Mouse (Mus musculus): ENCODE measurements around the gene Hap1. TPM values are rescaled to one million over a fixed set of nuclear protein-coding genes. Genes with fewer than 3 reads are reported as not detected.
A peak's percentile ranks its signal among the peaks of the same experiment; 100 is the strongest.

The Hap1 gene
- polyA plus RNA-seq (2015; fragmentation: Nextera tagmentation; extraction: Ambion mirVana) = 72.3 and 164 TPM in 2 replicates

- H3K4me1 ChIP-seq (replicated peaks; ENCODE audit: control insufficient read depth, insufficient read depth, low read length) = peaks cover 12% of the 10 kb centered on the region
- WGBS = 1% methylated on average over 49 of the region's 49 CpGs
- peak; percentile 72 for ATAC-seq
Measured at GRCm38 (mm10) chr11:100355972-100356818, at the start of gene Hap1. Hap1 (minus strand) TSS chr11:100356128.

GRCm38 (mm10) chr11:100404456-100405074 is 48.6 kb upstream of the Hap1 start:
- Histone ChIP-seq H3K9me3 (ENCODE audit: control insufficient read depth, low read length) (no peaks in the 10 kb centered on the region), H3K9ac (replicated peaks; ENCODE audit: low read depth, low read length) (no peak overlapping the region), H3K4me2 (ENCODE audit: low read length) (no peak overlapping the region), H3K27me3 (replicated peaks; ENCODE audit: control insufficient read depth, insufficient read depth, low read length) (peaks cover 3% of the 10 kb centered on the region; the same call in 1 of the 2 replicates), H3K36me3 (ENCODE audit: control insufficient read depth, insufficient read depth) (no peaks in the 10 kb centered on the region), H3K4me3 (replicated peaks; ENCODE audit: low read length) (no peak overlapping the region), H3K27ac (ENCODE audit: low read length) (no peak overlapping the region), H3K4me1 (replicated peaks; ENCODE audit: control insufficient read depth, insufficient read depth, low read length) (peaks cover 5% of the 10 kb centered on the region)
- ATAC-seq = no peak
- WGBS = 95% methylated on average over 3 of the region's 3 CpGs

More at GRCm38 (mm10) chr11:100355972-100356818, at the start of gene Hap1:
- H3K27ac ChIP-seq (ENCODE audit: low read length) = peak within 1 kb of the TSS; percentile 27; the same call in 1 of the 2 replicates
- peak within 1 kb of the TSS; percentile 71 for H3K9ac ChIP-seq (replicated peaks; ENCODE audit: low read depth, low read length)
- peaks cover 4% of the 10 kb centered on the region; the same call in 1 of the 2 replicates for H3K27me3 ChIP-seq (replicated peaks; ENCODE audit: control insufficient read depth, insufficient read depth, low read length)
- no peaks in the 10 kb centered on the region for H3K36me3 ChIP-seq (ENCODE audit: control insufficient read depth, insufficient read depth)
- H3K4me3 ChIP-seq (replicated peaks; ENCODE audit: low read length) = peak within 1 kb of the TSS; percentile 63
- peak within 1 kb of the TSS; percentile 100 for H3K4me2 ChIP-seq (ENCODE audit: low read length)
- no peaks in the 10 kb centered on the region for H3K9me3 ChIP-seq (ENCODE audit: control insufficient read depth, low read length)

GRCm38 (mm10) chr11:100403445-100404134 is 47.7 kb upstream of the Hap1 start:
- H3K4me2 ChIP-seq (ENCODE audit: low read length) = no peak overlapping the region
- 72% methylated on average over 10 of the region's 10 CpGs for WGBS
- H3K27me3 ChIP-seq (replicated peaks; ENCODE audit: control insufficient read depth, insufficient read depth, low read length) = peaks cover 3% of the 10 kb centered on the region; the same call in 1 of the 2 replicates
- no peak overlapping the region for H3K4me3 ChIP-seq (replicated peaks; ENCODE audit: low read length)
- no peaks in the 10 kb centered on the region for H3K9me3 ChIP-seq (ENCODE audit: control insufficient read depth, low read length)
- no peak overlapping the region for H3K27ac ChIP-seq (ENCODE audit: low read length)
- no peaks in the 10 kb centered on the region for H3K36me3 ChIP-seq (ENCODE audit: control insufficient read depth, insufficient read depth)
- no peak overlapping the region for H3K9ac ChIP-seq (replicated peaks; ENCODE audit: low read depth, low read length)
- peaks cover 5% of the 10 kb centered on the region for H3K4me1 ChIP-seq (replicated peaks; ENCODE audit: control insufficient read depth, insufficient read depth, low read length)
- ATAC-seq = no peak

DNA sequence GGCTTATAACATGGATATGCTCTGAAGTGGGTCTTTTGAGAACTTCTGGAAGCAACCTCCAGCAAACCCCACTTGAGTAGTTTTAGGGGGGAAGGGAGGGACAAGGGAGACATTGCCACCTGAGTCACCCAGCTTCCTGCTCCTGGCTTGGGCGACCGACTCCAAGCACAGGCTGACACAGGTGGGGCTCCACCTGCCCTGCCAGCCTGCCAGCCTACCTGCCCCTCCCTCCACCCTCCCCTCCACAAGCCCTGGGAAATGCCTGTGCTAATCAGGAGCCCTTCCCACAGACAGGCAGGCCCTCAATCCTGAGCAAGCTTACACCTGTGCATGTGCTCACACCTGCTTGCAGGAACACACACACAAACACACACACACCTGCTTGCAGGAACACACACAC is 46.8 kb upstream of the Hap1 start:
- Histone ChIP-seq H3K9me3 (ENCODE audit: control insufficient read depth, low read length) (no peaks in the 10 kb centered on the region), H3K27ac (ENCODE audit: low read length) (no peak overlapping the region), H3K9ac (replicated peaks; ENCODE audit: low read depth, low read length) (no peak overlapping the region), H3K4me1 (replicated peaks; ENCODE audit: control insufficient read depth, insufficient read depth, low read length) (peaks cover 8% of the 10 kb centered on the region), H3K36me3 (ENCODE audit: control insufficient read depth, insufficient read depth) (no peaks in the 10 kb centered on the region), H3K27me3 (replicated peaks; ENCODE audit: control insufficient read depth, insufficient read depth, low read length) (peaks cover 3% of the 10 kb centered on the region; the same call in 1 of the 2 replicates), H3K4me2 (ENCODE audit: low read length) (no peak overlapping the region), H3K4me3 (replicated peaks; ENCODE audit: low read length) (no peak overlapping the region)
- ATAC-seq = no peak
- 79% methylated on average over 2 of the region's 2 CpGs for WGBS

DNA sequence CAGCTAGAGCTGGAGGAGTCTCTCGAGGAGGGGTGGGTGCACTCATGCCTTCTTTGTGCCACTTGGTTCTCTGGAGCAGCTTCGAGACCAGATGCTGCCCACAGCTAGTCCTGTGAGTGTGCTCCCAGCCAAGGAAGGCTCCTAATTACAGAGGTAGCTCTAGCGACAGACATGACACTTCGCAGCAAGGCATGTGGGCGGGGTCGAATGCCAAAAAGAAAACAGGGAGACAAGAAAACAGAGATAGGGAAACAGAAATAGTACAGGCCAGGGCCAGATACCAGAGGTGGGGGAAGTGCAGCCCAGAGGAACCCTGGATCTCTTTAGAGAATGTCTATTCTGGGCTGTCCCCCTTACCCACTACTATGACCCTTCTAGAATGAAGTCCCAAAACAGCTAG is 46.3 kb upstream of the Hap1 start:
- ATAC-seq = no peak
- Histone ChIP-seq H3K27ac (ENCODE audit: low read length) (no peak overlapping the region), H3K27me3 (replicated peaks; ENCODE audit: control insufficient read depth, insufficient read depth, low read length) (peaks cover 3% of the 10 kb centered on the region; the same call in 1 of the 2 replicates), H3K4me3 (replicated peaks; ENCODE audit: low read length) (no peak overlapping the region), H3K4me2 (ENCODE audit: low read length) (no peak overlapping the region), H3K9ac (replicated peaks; ENCODE audit: low read depth, low read length) (no peak overlapping the region), H3K4me1 (replicated peaks; ENCODE audit: control insufficient read depth, insufficient read depth, low read length) (peaks cover 8% of the 10 kb centered on the region), H3K9me3 (ENCODE audit: control insufficient read depth, low read length) (no peaks in the 10 kb centered on the region), H3K36me3 (ENCODE audit: control insufficient read depth, insufficient read depth) (no peaks in the 10 kb centered on the region)
- 37% methylated on average over 6 of the region's 6 CpGs for WGBS

DNA sequence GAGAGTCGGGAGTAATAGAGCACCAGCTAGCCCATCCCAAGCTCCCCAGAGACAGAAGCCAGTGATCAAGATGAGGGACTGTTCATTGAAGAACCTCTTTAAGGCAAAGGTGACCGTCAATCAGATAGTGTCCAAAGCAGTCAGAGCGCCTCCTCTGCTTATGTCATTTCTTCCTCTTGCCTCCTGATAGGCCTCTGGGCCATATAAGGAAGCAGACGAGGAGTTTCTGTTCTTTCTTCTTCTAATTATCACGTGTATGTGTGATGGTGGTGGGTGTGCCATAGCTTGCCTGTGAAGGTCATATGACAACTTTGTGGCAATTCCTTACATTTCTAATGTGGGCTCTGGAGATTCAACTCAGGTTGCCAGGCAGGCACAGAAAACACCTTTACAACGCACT is 44.9 kb upstream of the Hap1 start:
- Histone ChIP-seq H3K27me3 (replicated peaks; ENCODE audit: control insufficient read depth, insufficient read depth, low read length) (peaks cover 3% of the 10 kb centered on the region; the same call in 1 of the 2 replicates), H3K4me1 (replicated peaks; ENCODE audit: control insufficient read depth, insufficient read depth, low read length) (peaks cover 17% of the 10 kb centered on the region), H3K27ac (ENCODE audit: low read length) (no peak overlapping the region), H3K9ac (replicated peaks; ENCODE audit: low read depth, low read length) (no peak overlapping the region), H3K9me3 (ENCODE audit: control insufficient read depth, low read length) (no peaks in the 10 kb centered on the region), H3K4me2 (ENCODE audit: low read length) (no peak overlapping the region), H3K4me3 (replicated peaks; ENCODE audit: low read length) (no peak overlapping the region), H3K36me3 (ENCODE audit: control insufficient read depth, insufficient read depth) (no peaks in the 10 kb centered on the region)
- ATAC-seq = no peak
- WGBS = 84% methylated on average over 6 of the region's 6 CpGs

DNA sequence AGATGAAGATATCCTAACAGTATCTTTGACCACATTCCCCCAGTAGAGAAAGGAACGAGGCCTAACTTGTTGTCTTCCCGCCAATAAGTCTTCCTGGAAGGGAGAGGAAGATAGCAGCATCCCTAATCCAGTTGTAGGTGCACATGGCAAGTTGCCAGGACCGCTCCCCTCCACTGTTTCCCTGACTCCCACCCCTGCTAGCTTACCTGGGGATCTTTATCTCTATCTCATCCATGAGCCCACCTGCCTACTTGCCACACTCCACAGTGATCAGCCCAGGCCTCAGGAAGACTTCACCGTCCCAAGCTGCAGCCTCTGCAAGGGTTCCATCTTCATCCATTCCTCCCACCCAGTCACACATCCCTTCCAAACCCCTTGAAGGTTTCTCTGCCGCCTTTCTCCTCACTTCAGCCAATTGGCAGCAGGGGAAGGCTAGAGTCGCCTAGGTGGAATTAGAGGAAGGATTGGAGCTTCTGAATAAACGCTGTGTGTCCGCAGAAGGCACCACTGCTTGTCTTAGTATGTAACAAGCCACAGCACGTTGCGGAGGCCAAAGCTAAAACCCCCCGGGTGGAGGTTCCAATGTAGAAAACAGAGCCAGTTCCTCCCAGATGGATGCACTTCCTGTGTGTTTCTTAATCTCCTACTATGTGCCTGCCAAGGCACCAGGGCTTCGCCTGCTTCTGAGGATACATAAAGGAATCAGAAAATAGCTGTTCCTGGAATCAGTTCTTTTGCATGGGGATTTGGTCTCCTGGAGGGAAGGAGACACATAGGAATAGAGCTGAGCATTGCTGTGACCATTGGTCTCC is 44.0 kb upstream of the Hap1 start:
- no peak overlapping the region for H3K9ac ChIP-seq (replicated peaks; ENCODE audit: low read depth, low read length)
- no peak overlapping the region for H3K27ac ChIP-seq (ENCODE audit: low read length)
- H3K4me3 ChIP-seq (replicated peaks; ENCODE audit: low read length) = no peak overlapping the region
- no peaks in the 10 kb centered on the region for H3K36me3 ChIP-seq (ENCODE audit: control insufficient read depth, insufficient read depth)
- no peaks in the 10 kb centered on the region for H3K9me3 ChIP-seq (ENCODE audit: control insufficient read depth, low read length)
- no peak for ATAC-seq
- WGBS = 77% methylated on average over 12 of the region's 12 CpGs
- H3K4me2 ChIP-seq (ENCODE audit: low read length) = no peak overlapping the region
- H3K27me3 ChIP-seq (replicated peaks; ENCODE audit: control insufficient read depth, insufficient read depth, low read length) = peaks cover 6% of the 10 kb centered on the region; the same call in 1 of the 2 replicates
- peaks cover 25% of the 10 kb centered on the region for H3K4me1 ChIP-seq (replicated peaks; ENCODE audit: control insufficient read depth, insufficient read depth, low read length)

DNA sequence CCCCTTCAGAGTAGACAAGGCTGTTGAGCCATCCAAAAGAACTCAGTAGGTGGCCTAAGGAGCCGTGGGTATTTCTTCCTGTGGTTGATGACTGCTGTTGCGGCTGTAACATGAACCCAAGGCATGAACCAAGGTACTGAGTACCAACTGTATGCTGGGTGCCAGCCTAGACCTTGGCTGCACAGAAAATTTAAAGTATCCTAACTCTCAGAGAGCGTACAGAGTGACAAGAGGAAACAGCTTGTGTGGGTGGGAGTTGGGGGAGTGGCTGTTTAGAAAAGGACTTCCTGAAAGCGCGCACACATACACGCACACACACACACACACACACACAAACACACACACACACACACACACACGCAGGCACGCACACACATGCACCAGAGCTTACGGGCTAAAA is 43.4 kb upstream of the Hap1 start:
- Histone ChIP-seq H3K4me2 (ENCODE audit: low read length) (no peak overlapping the region), H3K27me3 (replicated peaks; ENCODE audit: control insufficient read depth, insufficient read depth, low read length) (peaks cover 6% of the 10 kb centered on the region; the same call in 1 of the 2 replicates), H3K4me1 (replicated peaks; ENCODE audit: control insufficient read depth, insufficient read depth, low read length) (peaks cover 28% of the 10 kb centered on the region), H3K36me3 (ENCODE audit: control insufficient read depth, insufficient read depth) (no peaks in the 10 kb centered on the region), H3K9me3 (ENCODE audit: control insufficient read depth, low read length) (no peaks in the 10 kb centered on the region), H3K4me3 (replicated peaks; ENCODE audit: low read length) (no peak overlapping the region), H3K27ac (ENCODE audit: low read length) (no peak overlapping the region), H3K9ac (replicated peaks; ENCODE audit: low read depth, low read length) (no peak overlapping the region)
- 79% methylated on average over 9 of the region's 9 CpGs for WGBS
- no peak for ATAC-seq

Data from forebrain, embryonic 16.5 days (tissue).